Mouse (Mus musculus): ENCODE results near the gene Fam131b.

The Fam131b gene

GRCm38 (mm10) chr6:42330946-42331345 is 6.5 kb upstream of the Fam131b start:
- in situ Hi-C loops (cut with MboI; ENCODE audit: unreplicated experiment in 2 of 2): no loop called here

- in situ Hi-C loops (cut with MboI; ENCODE audit: unreplicated experiment in 2 of 2): no loop called here
These were observed 5.8 kb upstream of the Fam131b start for GRCm38 (mm10) chr6:42330216-42330615.

- in situ Hi-C loops (cut with MboI; ENCODE audit: unreplicated experiment in 2 of 2): loop anchor here (5.0 kb wide), 2 partner anchors 101 to 1211 kb away; no protein-coding TSS in a partner anchor
These were observed 4.3 kb upstream of the Fam131b start for GRCm38 (mm10) chr6:42328757-42329156.

GRCm38 (mm10) chr6:42326509-42326908 is 2.1 kb upstream of the Fam131b start:
- in situ Hi-C loops (cut with MboI; ENCODE audit: unreplicated experiment in 2 of 2): loop anchor here (5.0 kb wide), 2 partner anchors 99 to 1209 kb away; no protein-coding TSS in a partner anchor

GRCm38 (mm10) chr6:42325268-42325609 is 796 bp upstream of the Fam131b start:
- in situ Hi-C loops (cut with MboI; ENCODE audit: unreplicated experiment in 2 of 2): loop anchor here (5.0 kb wide), 2 partner anchors 98 to 1208 kb away; no protein-coding TSS in a partner anchor

GRCm38 (mm10) chr6:42324067-42324481 is 369 bp downstream of the Fam131b start:
- in situ Hi-C loops (cut with MboI; ENCODE audit: unreplicated experiment in 2 of 2): no loop called here

- in situ Hi-C loops (cut with MboI; ENCODE audit: unreplicated experiment in 2 of 2): no loop called here
These were observed 924 bp downstream of the Fam131b start for GRCm38 (mm10) chr6:42323371-42324066.

GRCm38 (mm10) chr6:42318293-42318692 is 6.2 kb downstream of the Fam131b start:
- in situ Hi-C loops (cut with MboI; ENCODE audit: unreplicated experiment in 2 of 2): no loop called here

- in situ Hi-C loops (cut with MboI; ENCODE audit: unreplicated experiment in 2 of 2): no loop called here
These were observed 13.9 kb downstream of the Fam131b start for GRCm38 (mm10) chr6:42310427-42311053.

- in situ Hi-C loops (cut with MboI; ENCODE audit: unreplicated experiment in 2 of 2): no loop called here
These were observed 14.5 kb downstream of the Fam131b start for GRCm38 (mm10) chr6:42309816-42310378.

- in situ Hi-C loops (cut with MboI; ENCODE audit: unreplicated experiment in 2 of 2): loop anchor here (25.0 kb wide), 2 partner anchors 1363 to 1812 kb away; partner anchors contain the start of genes Tas2r108 (in 2 of the 2), Tas2r137 (in 2 of the 2) and Tpk1 (in 2 of the 2)
These were observed 25.1 kb downstream of the Fam131b start for GRCm38 (mm10) chr6:42299362-42299761.

GRCm38 (mm10) chr6:42295549-42296094 is 28.8 kb downstream of the Fam131b start:
- in situ Hi-C loops (cut with MboI; ENCODE audit: unreplicated experiment in 2 of 2): loop anchor here (25.0 kb wide), 2 partner anchors 1367 to 1808 kb away; partner anchors contain the start of genes Tas2r108 (in 2 of the 2), Tas2r137 (in 2 of the 2) and Tpk1 (in 2 of the 2)

GRCm38 (mm10) chr6:42293327-42293726 is 31.1 kb downstream of the Fam131b start:
- in situ Hi-C loops (cut with MboI; ENCODE audit: unreplicated experiment in 2 of 2): loop anchor here (25.0 kb wide), 2 partner anchors 1369 to 1806 kb away; partner anchors contain the start of genes Tas2r108 (in 2 of the 2), Tas2r137 (in 2 of the 2) and Tpk1 (in 2 of the 2)

GRCm38 (mm10) chr6:42287562-42287961 is 36.9 kb downstream of the Fam131b start:
- in situ Hi-C loops (cut with MboI; ENCODE audit: unreplicated experiment in 2 of 2): loop anchor here (25.0 kb wide), 2 partner anchors 1375 to 1800 kb away; partner anchors contain the start of genes Tas2r108 (in 2 of the 2), Tas2r137 (in 2 of the 2) and Tpk1 (in 2 of the 2)

GRCm38 (mm10) chr6:42286448-42286847 is 38.0 kb downstream of the Fam131b start, which contains the start of gene Clcn1:
Clcn1 (plus strand) TSS chr6:42286685.
- in situ Hi-C loops (cut with MboI; ENCODE audit: unreplicated experiment in 2 of 2): loop anchor here (25.0 kb wide), 2 partner anchors 1376 to 1799 kb away; partner anchors contain the start of genes Tas2r108 (in 2 of the 2), Tas2r137 (in 2 of the 2) and Tpk1 (in 2 of the 2)

GRCm38 (mm10) chr6:42282865-42283528 is 41.4 kb downstream of the Fam131b start:
- in situ Hi-C loops (cut with MboI; ENCODE audit: unreplicated experiment in 2 of 2): loop anchor here (25.0 kb wide), 2 partner anchors 1379 to 1796 kb away; partner anchors contain the start of genes Tas2r108 (in 2 of the 2), Tas2r137 (in 2 of the 2) and Tpk1 (in 2 of the 2)

GRCm38 (mm10) chr6:42276151-42276550 is 48.3 kb downstream of the Fam131b start:
- in situ Hi-C loops (cut with MboI; ENCODE audit: unreplicated experiment in 2 of 2): loop anchor here (25.0 kb wide), 2 partner anchors 1386 to 1789 kb away; partner anchors contain the start of genes Tas2r108 (in 2 of the 2), Tas2r137 (in 2 of the 2) and Tpk1 (in 2 of the 2)

GRCm38 (mm10) chr6:42270817-42271216 is 53.6 kb downstream of the Fam131b start:
- in situ Hi-C loops (cut with MboI; ENCODE audit: unreplicated experiment in 2 of 2): loop anchor here in 1 of 2 experiments (25.0 kb wide), 1 partner anchor 1384 kb away; the partner anchor contains the start of gene Moxd2
